In genomic region chr17:49875939-49876651, GRCm38 (mm10) we compare ENCODE assay signal across 17 mouse cellular contexts.
DNase-seq lines count a peak whose midpoint lies in the region; ATAC-seq and TF ChIP-seq lines count a peak whose summit lies in the region.
"Had no signal": no experiment of that assay in that cellular context is flagged by ENCODE, and none has a peak within 500 bp of the region (broad histone marks: within the 10 kb centered on the region; RNA-seq: fewer than 3 reads in every experiment).

No protein-coding gene starts in this region.

- TF ChIP-seq EP300 in stomach, postnatal 0 days (optimal IDR thresholded peaks at IDR 0.05): no peak

- TF ChIP-seq CTCF in embryonic fibroblast, embryonic 13.5 days (IDR thresholded peaks at IDR 0.05; ENCODE audit: borderline replicate concordance, insufficient read depth, low read length): no peak
- TF ChIP-seq CTCF in stomach, postnatal 0 days (IDR thresholded peaks at IDR 0.05; ENCODE audit: low read depth): peak; percentile 59

- peak; percentile 46; the same call in 1 of the 2 replicates for ATAC-seq in forebrain, embryonic 12.5 days (ENCODE audit: low FRiP score)
- ATAC-seq in forebrain, embryonic 15.5 days (replicated peaks): no peak
- 0 out of 2 replicates have a peak, but pooled peaks have one; percentile 27 for ATAC-seq in neural tube, embryonic 12.5 days (ENCODE audit: low FRiP score, low read depth)
- ATAC-seq in stomach, postnatal 0 days (ENCODE audit: low FRiP score, low TSS enrichment): no peak

- no peak overlapping the region for H3K4me2 ChIP-seq in forebrain, embryonic 12.5 days
- no peak overlapping the region for H3K4me2 ChIP-seq in forebrain, embryonic 15.5 days (replicated peaks)
- no peak overlapping the region for H3K4me2 ChIP-seq in neural tube, embryonic 12.5 days (replicated peaks)
- no peak overlapping the region for H3K4me2 ChIP-seq in stomach, postnatal 0 days (replicated peaks; ENCODE audit: low read depth)
- H3K4me2 ChIP-seq: embryonic facial prominence, embryonic 12.5 days; liver, embryonic 13.5 days; stomach, embryonic 15.5 days had no signal

- H3K9me3 ChIP-seq in forebrain, embryonic 12.5 days: no peaks in the 10 kb centered on the region
- H3K9me3 ChIP-seq in forebrain, embryonic 15.5 days: no peaks in the 10 kb centered on the region
- H3K9me3 ChIP-seq in neural tube, embryonic 12.5 days: no peaks in the 10 kb centered on the region
- H3K9me3 ChIP-seq in stomach, postnatal 0 days (ENCODE audit: control insufficient read depth, low read length): no peaks in the 10 kb centered on the region
- H3K9me3 ChIP-seq: embryonic facial prominence, embryonic 12.5 days; liver, embryonic 13.5 days; stomach, embryonic 15.5 days had no signal

- H3K27ac ChIP-seq in forebrain, embryonic 12.5 days: no peak overlapping the region
- H3K27ac ChIP-seq in forebrain, embryonic 15.5 days (replicated peaks): no peak overlapping the region
- H3K27ac ChIP-seq in neural tube, embryonic 12.5 days: no peak overlapping the region
- peak overlapping the region; percentile 37; the same call in 1 of the 2 replicates for H3K27ac ChIP-seq in embryonic fibroblast, embryonic 13.5 days (ENCODE audit: insufficient read depth, low read length)
- H3K27ac ChIP-seq in stomach, postnatal 0 days (replicated peaks): no peak overlapping the region
- H3K27ac ChIP-seq: embryonic facial prominence, embryonic 12.5 days; liver, embryonic 13.5 days; stomach, embryonic 15.5 days had no signal

- no peak for TF ChIP-seq POLR2A in embryonic fibroblast, embryonic 13.5 days (IDR thresholded peaks at IDR 0.05; ENCODE audit: low read depth, low read length)

- no peak overlapping the region for H3K4me3 ChIP-seq in forebrain, embryonic 12.5 days (replicated peaks)
- H3K4me3 ChIP-seq in forebrain, embryonic 15.5 days: no peak overlapping the region
- H3K4me3 ChIP-seq in neural tube, embryonic 12.5 days: no peak overlapping the region
- H3K4me3 ChIP-seq in embryonic fibroblast, embryonic 13.5 days (ENCODE audit: insufficient read depth, low read length): no peak overlapping the region
- no peak overlapping the region for H3K4me3 ChIP-seq in stomach, postnatal 0 days (ENCODE audit: low read depth, low read length)
- H3K4me3 ChIP-seq: embryonic facial prominence, embryonic 12.5 days; liver, embryonic 13.5 days; myocyte; stomach, embryonic 15.5 days had no signal

- H3K36me3 ChIP-seq in forebrain, embryonic 12.5 days (replicated peaks): no peaks in the 10 kb centered on the region
- no peaks in the 10 kb centered on the region for H3K36me3 ChIP-seq in forebrain, embryonic 15.5 days
- H3K36me3 ChIP-seq in neural tube, embryonic 12.5 days: no peaks in the 10 kb centered on the region
- H3K36me3 ChIP-seq in stomach, postnatal 0 days (ENCODE audit: control insufficient read depth, insufficient read depth, low read length): no peaks in the 10 kb centered on the region
- H3K36me3 ChIP-seq: embryonic facial prominence, embryonic 12.5 days; liver, embryonic 13.5 days; stomach, embryonic 15.5 days had no signal

- H3K9ac ChIP-seq in forebrain, embryonic 12.5 days: no peak overlapping the region
- H3K9ac ChIP-seq in forebrain, embryonic 15.5 days (replicated peaks): no peak overlapping the region
- no peak overlapping the region for H3K9ac ChIP-seq in neural tube, embryonic 12.5 days
- no peak overlapping the region for H3K9ac ChIP-seq in stomach, postnatal 0 days (ENCODE audit: low read length)
- H3K9ac ChIP-seq: embryonic facial prominence, embryonic 12.5 days; liver, embryonic 13.5 days; stomach, embryonic 15.5 days had no signal

- WGBS in forebrain, embryonic 12.5 days: 47% methylated on average over 15 of the region's 15 CpGs
- 50% methylated on average over 15 of the region's 15 CpGs for WGBS in forebrain, embryonic 15.5 days
- 50% methylated on average over 15 of the region's 15 CpGs for WGBS in neural tube, embryonic 12.5 days
- WGBS in stomach, postnatal 0 days: 53% methylated on average over 15 of the region's 15 CpGs

- peaks cover 16% of the 10 kb centered on the region for H3K4me1 ChIP-seq in forebrain, embryonic 12.5 days
- peaks cover 20% of the 10 kb centered on the region for H3K4me1 ChIP-seq in forebrain, embryonic 15.5 days
- H3K4me1 ChIP-seq in neural tube, embryonic 12.5 days: no peaks in the 10 kb centered on the region; the same call in 1 of the 2 replicates
- H3K4me1 ChIP-seq in embryonic fibroblast, embryonic 13.5 days (ENCODE audit: control insufficient read depth, insufficient read depth, low read length): peaks cover 4% of the 10 kb centered on the region; the same call in 1 of the 2 replicates
- no peaks in the 10 kb centered on the region for H3K4me1 ChIP-seq in stomach, postnatal 0 days (replicated peaks; ENCODE audit: control insufficient read depth, insufficient read depth)
- H3K4me1 ChIP-seq: stomach, embryonic 15.5 days had no signal

- no peak for DNase-seq in neural tube, embryonic 10.5 days (ENCODE audit: extremely low spot score, low spot score)
- no peak for DNase-seq in stomach, postnatal 0 days (ENCODE audit: low spot score)
- DNase-seq in cerebellum, postnatal 14 days: no peak
- DNase-seq in ovary, postnatal 14 days (ENCODE audit: low spot score): no peak
- DNase-seq: cerebellum, adult 11 months; heart, postnatal 10 days; kidney, adult 18-20 months; liver, embryonic 13.5 days; lung, postnatal 4 days; thymus, postnatal 4 days had no signal

- no peaks in the 10 kb centered on the region for H3K27me3 ChIP-seq in forebrain, embryonic 12.5 days
- H3K27me3 ChIP-seq in forebrain, embryonic 15.5 days: no peaks in the 10 kb centered on the region
- no peaks in the 10 kb centered on the region for H3K27me3 ChIP-seq in neural tube, embryonic 12.5 days (replicated peaks)
- no peaks in the 10 kb centered on the region; the same call in 1 of the 2 replicates for H3K27me3 ChIP-seq in stomach, postnatal 0 days (ENCODE audit: control insufficient read depth, insufficient read depth, low read length)
- H3K27me3 ChIP-seq: embryonic facial prominence, embryonic 12.5 days; liver, embryonic 13.5 days; stomach, embryonic 15.5 days had no signal

Comparison
In these comparisons a context has a peak if more than half of its experiments do, and no peak if none do; other contexts are left out.
1. ATAC-seq: peak in forebrain, embryonic 12.5 days (single experiment) and neural tube, embryonic 12.5 days (single experiment); none in forebrain, embryonic 15.5 days (single experiment) and stomach, postnatal 0 days (single experiment).